Mouse (Mus musculus): ENCODE measurements around the gene Ttyh2. TPM values are rescaled to one million over a fixed set of nuclear protein-coding genes. Genes with fewer than 3 reads are reported as not detected.
A peak's percentile ranks its signal among the peaks of the same experiment; 100 is the strongest.
"Not testable (repeated sequence)": the region's sequence is repeated elsewhere in the genome, so short reads cannot be mapped to it uniquely, and the experiment has no call there.

Ttyh2 gene
- polyA plus RNA-seq, 1 experiment from 2014 or later, result 7.1 TPM

DNA sequence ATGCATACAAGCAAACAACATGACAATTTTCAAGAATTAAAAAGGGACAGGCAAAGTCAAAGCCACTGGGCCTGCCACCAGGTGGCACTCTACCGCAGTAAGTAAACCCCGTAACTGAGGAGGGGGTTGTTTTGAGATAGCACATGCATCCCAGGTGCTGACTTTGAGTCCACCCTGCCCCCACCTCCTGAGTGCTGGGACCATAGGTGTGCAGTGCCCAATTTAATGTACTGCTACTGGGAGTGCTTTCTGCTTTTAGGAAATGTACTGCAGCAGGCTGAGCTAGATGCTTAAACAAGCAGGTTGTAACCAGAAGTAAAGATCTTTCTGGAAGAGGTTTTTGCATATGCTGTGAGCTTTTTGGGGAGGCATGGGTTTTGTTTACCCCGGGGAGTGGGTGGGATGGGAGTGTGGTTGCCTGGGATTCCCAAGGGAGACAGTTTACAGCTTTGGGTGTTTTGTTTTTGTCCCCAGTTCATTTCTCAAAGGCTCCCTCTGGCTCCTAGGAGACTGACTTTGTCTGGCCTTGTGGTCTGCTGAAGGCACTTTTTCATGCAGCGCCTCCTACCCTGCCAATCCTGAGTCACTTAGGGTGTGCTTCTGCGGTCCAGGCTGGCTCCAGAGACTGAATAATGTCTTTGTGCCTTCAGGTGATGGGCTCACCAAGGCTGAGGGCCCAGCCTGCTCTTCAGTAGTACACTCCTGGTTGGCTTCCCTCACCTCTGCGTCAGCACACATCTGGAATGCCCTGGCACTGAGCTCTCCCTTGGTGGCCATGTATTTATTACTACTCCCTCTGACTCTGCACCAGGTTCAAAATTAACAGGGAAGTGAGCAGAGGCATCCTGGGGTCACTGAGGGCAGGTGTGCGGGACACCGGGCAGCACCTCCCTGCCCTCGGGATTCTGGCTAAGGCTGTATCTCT, 2.2 kb upstream of the Ttyh2 start:
- Histone ChIP-seq H3K9ac (ENCODE audit: low read depth, low read length) (no peak overlapping the region), H3K4me3 (ENCODE audit: low read depth, low read length) (no peak overlapping the region), H3K27me3 (replicated peaks; ENCODE audit: control insufficient read depth, insufficient read depth, low read length) (no peaks in the 10 kb centered on the region), H3K4me1 (replicated peaks; ENCODE audit: control insufficient read depth, insufficient read depth, low read length) (peaks cover 38% of the 10 kb centered on the region), H3K36me3 (ENCODE audit: control insufficient read depth, insufficient read depth, low read length) (peaks cover 30% of the 10 kb centered on the region), H3K9me3 (ENCODE audit: control insufficient read depth, low read length) (no peaks in the 10 kb centered on the region), H3K4me2 (no peak overlapping the region), H3K27ac (ENCODE audit: low read depth, low read length) (no peak overlapping the region)
- DNase-seq (ENCODE audit: low spot score) (no peak), ATAC-seq (replicated peaks; ENCODE audit: low FRiP score) (no peak)
- WGBS, result 68% methylated on average over 9 of the region's 9 CpGs

DNA sequence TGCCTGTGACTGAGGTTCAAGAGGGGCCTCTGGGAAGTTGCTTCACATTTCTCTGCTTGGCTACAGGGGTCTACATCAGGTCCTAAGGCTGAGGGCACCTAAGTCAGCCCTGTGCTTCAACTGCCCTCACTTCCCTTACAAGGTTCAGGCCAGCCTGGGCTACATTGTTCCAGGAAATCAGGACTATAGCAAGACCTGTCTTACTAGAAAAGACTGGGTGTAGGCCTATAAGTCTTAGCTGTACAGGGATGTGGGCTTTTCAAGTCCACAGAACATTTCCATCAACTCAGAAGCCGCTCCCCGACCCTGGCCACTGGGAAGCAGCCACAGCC, 1.5 kb upstream of the Ttyh2 start:
- Histone ChIP-seq H3K9me3 (ENCODE audit: control insufficient read depth, low read length) (no peaks in the 10 kb centered on the region), H3K4me2 (no peak overlapping the region), H3K9ac (ENCODE audit: low read depth, low read length) (no peak overlapping the region), H3K4me3 (ENCODE audit: low read depth, low read length) (no peak overlapping the region), H3K4me1 (replicated peaks; ENCODE audit: control insufficient read depth, insufficient read depth, low read length) (peaks cover 38% of the 10 kb centered on the region), H3K27ac (ENCODE audit: low read depth, low read length) (no peak overlapping the region), H3K36me3 (ENCODE audit: control insufficient read depth, insufficient read depth, low read length) (peaks cover 30% of the 10 kb centered on the region), H3K27me3 (replicated peaks; ENCODE audit: control insufficient read depth, insufficient read depth, low read length) (no peaks in the 10 kb centered on the region)
- 75% methylated on average over 2 of the region's 2 CpGs for WGBS
- ATAC-seq (replicated peaks; ENCODE audit: low FRiP score) (no peak), DNase-seq (ENCODE audit: low spot score) (no peak)

DNA sequence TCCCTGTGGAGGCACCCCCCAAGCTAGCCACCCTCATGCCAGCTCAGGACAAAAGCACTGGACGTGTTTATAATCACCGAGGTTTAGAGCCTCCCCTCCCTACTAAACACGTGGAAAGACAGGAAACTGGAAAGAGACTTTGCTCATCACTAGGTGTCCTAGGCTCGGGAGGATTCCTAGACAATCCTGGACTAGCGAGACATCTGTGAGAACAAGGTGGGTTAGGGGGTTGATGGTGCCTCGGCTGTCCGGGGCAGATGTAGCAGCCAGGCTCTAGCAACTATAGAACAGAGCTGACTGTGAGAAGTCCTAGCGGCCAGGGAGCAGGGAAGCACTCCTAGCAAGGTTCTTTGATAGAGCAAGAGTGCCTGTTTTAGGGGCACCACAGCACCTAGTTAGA, 1.1 kb upstream of the Ttyh2 start:
- Histone ChIP-seq H3K9ac (ENCODE audit: low read depth, low read length) (no peak overlapping the region), H3K4me2 (no peak overlapping the region), H3K36me3 (ENCODE audit: control insufficient read depth, insufficient read depth, low read length) (peaks cover 30% of the 10 kb centered on the region), H3K27ac (ENCODE audit: low read depth, low read length) (no peak overlapping the region), H3K27me3 (replicated peaks; ENCODE audit: control insufficient read depth, insufficient read depth, low read length) (no peaks in the 10 kb centered on the region), H3K4me1 (replicated peaks; ENCODE audit: control insufficient read depth, insufficient read depth, low read length) (peaks cover 38% of the 10 kb centered on the region), H3K4me3 (ENCODE audit: low read depth, low read length) (no peak overlapping the region), H3K9me3 (ENCODE audit: control insufficient read depth, low read length) (no peaks in the 10 kb centered on the region)
- no peak for DNase-seq (ENCODE audit: low spot score)
- WGBS, result 46% methylated on average over 8 of the region's 8 CpGs
- no peak for ATAC-seq (replicated peaks; ENCODE audit: low FRiP score)

DNA sequence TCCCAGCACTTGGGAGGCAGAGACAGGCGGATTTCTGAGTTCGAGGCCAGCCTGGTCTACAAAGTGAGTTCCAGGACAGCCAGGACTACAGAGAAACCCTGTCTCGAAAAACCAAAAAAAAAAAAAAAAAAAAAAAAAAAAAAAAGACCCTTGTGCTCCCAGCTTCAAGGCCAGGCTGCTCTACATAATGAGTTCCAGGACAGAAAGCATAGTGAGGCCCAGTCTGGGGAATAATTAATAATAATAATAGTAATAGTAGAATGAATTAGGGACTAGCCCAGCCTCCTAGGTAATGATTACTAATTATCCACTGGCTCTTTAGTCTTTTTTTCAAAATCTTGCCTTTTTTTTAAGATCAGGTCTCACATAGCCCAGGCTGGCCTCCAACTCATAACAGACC, 435 bp upstream of the Ttyh2 start:
- Histone ChIP-seq H3K4me2 (peak overlapping the region; percentile 100; the same call in 1 of the 2 replicates), H3K4me3 (ENCODE audit: low read depth, low read length) (0 out of 2 replicates have a peak overlapping the region, but pooled peaks have one; percentile 69), H3K4me1 (replicated peaks; ENCODE audit: control insufficient read depth, insufficient read depth, low read length) (peaks cover 38% of the 10 kb centered on the region), H3K36me3 (ENCODE audit: control insufficient read depth, insufficient read depth, low read length) (peaks cover 27% of the 10 kb centered on the region)
- H3K9ac ChIP-seq (ENCODE audit: low read depth, low read length); H3K27me3 ChIP-seq (replicated peaks; ENCODE audit: control insufficient read depth, insufficient read depth, low read length); DNase-seq (ENCODE audit: low spot score); H3K27ac ChIP-seq (ENCODE audit: low read depth, low read length); H3K9me3 ChIP-seq (ENCODE audit: control insufficient read depth, low read length): not testable (repeated sequence)
- 0 out of 2 replicates have a peak, but pooled peaks have one; percentile 8 for ATAC-seq (replicated peaks; ENCODE audit: low FRiP score)
- 71% methylated on average over 2 of the region's 3 CpGs for WGBS

DNA sequence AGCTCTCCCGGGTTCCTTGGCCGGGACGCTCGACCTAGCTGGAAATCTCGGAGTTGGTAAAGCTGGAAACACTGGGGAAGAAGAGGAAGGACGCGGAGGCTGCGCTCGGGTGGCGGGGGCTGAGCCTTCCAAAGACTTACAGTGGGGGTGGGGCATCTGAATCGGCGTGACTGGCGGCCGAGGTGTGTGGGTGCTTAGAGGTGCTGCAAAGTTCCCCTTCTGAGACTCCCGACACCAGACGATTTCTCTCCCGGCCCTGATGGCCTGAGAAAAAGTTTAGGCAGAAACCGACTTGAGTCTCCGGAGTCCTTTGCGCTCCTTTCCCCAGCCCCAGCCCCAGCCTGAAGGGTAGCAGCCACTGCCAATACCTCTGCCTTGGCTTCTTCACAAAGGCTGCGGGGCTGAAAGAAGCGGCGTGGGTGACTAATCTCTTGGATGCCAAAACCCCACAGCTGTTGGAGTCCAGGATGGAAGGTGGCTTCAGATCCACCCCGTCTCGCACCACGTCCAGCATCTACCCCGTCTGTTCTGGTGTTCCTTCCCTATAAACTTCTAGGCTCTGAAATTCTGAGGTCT, 683 bp downstream of the Ttyh2 start:
- Histone ChIP-seq H3K9ac (ENCODE audit: low read depth, low read length) (peak overlapping the region; percentile 67), H3K4me2 (peak overlapping the region; percentile 100), H3K4me3 (ENCODE audit: low read depth, low read length) (peak overlapping the region; percentile 69), H3K4me1 (replicated peaks; ENCODE audit: control insufficient read depth, insufficient read depth, low read length) (peaks cover 30% of the 10 kb centered on the region), H3K27ac (ENCODE audit: low read depth, low read length) (peak overlapping the region; percentile 13; the same call in 1 of the 2 replicates), H3K36me3 (ENCODE audit: control insufficient read depth, insufficient read depth, low read length) (peaks cover 24% of the 10 kb centered on the region), H3K9me3 (ENCODE audit: control insufficient read depth, low read length) (no peaks in the 10 kb centered on the region), H3K27me3 (replicated peaks; ENCODE audit: control insufficient read depth, insufficient read depth, low read length) (no peaks in the 10 kb centered on the region)
- DNase-seq (ENCODE audit: low spot score) (peak; percentile 69), ATAC-seq (replicated peaks; ENCODE audit: low FRiP score) (no peak)
- WGBS, result 1% methylated on average over 27 of the region's 27 CpGs

DNA sequence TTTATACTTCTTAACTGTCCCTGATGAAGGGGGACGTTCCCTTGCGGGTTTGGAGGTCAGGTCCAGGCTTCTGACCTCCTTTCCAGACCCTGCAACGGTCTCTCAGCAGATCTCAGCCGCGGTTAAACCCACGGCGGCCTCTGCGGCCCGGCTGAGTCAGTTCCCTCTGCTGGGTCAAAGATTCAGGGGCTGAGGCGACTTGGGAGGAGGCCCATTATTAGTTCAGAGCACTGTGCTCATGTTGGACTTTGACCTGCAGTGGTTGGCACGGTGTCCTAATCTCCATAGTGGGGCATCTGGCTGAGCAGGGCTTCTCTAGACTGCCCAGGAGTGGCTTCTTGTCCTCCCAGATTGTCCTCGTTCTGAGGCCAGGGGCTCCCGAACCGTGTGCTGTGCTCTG, 1.2 kb downstream of the Ttyh2 start:
- 8% methylated on average over 14 of the region's 14 CpGs for WGBS
- Histone ChIP-seq H3K9me3 (ENCODE audit: control insufficient read depth, low read length) (no peaks in the 10 kb centered on the region), H3K4me2 (peak overlapping the region; percentile 100), H3K9ac (ENCODE audit: low read depth, low read length) (peak overlapping the region; percentile 67), H3K27ac (ENCODE audit: low read depth, low read length) (no peak overlapping the region), H3K4me3 (ENCODE audit: low read depth, low read length) (peak overlapping the region; percentile 69), H3K36me3 (ENCODE audit: control insufficient read depth, insufficient read depth, low read length) (peaks cover 19% of the 10 kb centered on the region), H3K27me3 (replicated peaks; ENCODE audit: control insufficient read depth, insufficient read depth, low read length) (no peaks in the 10 kb centered on the region), H3K4me1 (replicated peaks; ENCODE audit: control insufficient read depth, insufficient read depth, low read length) (peaks cover 26% of the 10 kb centered on the region)
- DNase-seq (ENCODE audit: low spot score) (no peak), ATAC-seq (replicated peaks; ENCODE audit: low FRiP score) (no peak)

DNA sequence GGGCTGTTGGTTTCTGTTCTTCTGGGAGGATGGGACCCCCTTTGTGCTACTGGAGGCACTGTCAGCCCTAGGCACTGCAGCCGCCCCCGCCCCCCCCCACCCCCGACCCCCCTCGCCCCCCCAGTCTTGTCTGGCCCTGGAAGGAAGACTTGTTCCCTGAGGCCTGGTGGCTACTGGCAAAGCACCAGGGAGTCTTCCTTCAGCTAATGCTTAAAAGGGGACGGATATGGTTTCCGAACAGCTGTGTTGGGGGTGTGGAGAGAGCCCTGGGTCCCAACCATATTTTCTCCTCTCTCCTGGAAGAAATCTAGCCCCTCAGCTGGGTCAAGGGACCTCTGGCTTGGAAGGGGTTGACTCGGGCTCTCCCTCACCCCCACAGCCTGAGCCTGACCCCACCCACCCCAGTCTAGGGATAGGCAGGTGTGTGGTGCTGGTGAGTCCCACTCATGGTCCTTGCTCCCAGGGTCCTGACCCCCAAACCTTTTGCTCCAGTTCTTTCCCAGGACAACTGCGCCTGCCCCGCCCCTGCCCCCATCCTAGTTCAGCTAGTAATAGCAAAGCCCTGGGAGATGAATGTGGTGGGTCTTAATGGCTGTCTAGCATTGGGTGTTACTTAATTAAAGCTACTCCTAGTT, 1.8 kb downstream of the Ttyh2 start:
- Histone ChIP-seq H3K27ac (ENCODE audit: low read depth, low read length) (no peak overlapping the region), H3K4me3 (ENCODE audit: low read depth, low read length) (peak overlapping the region; percentile 69), H3K27me3 (replicated peaks; ENCODE audit: control insufficient read depth, insufficient read depth, low read length) (no peaks in the 10 kb centered on the region), H3K36me3 (ENCODE audit: control insufficient read depth, insufficient read depth, low read length) (peaks cover 13% of the 10 kb centered on the region), H3K9ac (ENCODE audit: low read depth, low read length) (no peak overlapping the region), H3K4me1 (replicated peaks; ENCODE audit: control insufficient read depth, insufficient read depth, low read length) (peaks cover 25% of the 10 kb centered on the region), H3K4me2 (peak overlapping the region; percentile 100), H3K9me3 (ENCODE audit: control insufficient read depth, low read length) (no peaks in the 10 kb centered on the region)
- WGBS, result 52% methylated on average over 9 of the region's 9 CpGs
- ATAC-seq (replicated peaks; ENCODE audit: low FRiP score) (no peak), DNase-seq (ENCODE audit: low spot score) (no peak)

DNA sequence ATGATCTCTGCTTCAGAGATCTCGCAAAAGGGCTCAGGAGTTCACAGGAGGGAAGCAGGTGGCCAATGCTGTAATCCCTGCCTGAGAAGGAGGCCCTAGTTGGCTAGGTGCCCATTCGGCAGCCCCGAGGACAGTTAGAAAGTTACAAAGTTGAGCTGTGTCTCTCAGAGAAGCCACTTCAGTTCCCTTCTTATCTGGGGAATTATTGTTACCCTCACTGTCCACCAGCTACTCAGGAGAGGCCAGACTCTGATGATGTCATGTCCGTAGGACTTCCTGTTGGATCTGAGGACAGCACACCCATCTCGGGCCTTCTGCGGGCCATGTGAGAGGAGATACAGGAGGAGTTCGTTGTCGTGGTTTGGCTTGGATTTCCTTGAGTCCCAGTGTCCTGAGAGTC, 4.4 kb downstream of the Ttyh2 start:
- WGBS, result 39% methylated on average over 8 of the region's 8 CpGs
- no peak overlapping the region for H3K4me3 ChIP-seq (ENCODE audit: low read depth, low read length)
- H3K27me3 ChIP-seq (replicated peaks; ENCODE audit: control insufficient read depth, insufficient read depth, low read length), result no peaks in the 10 kb centered on the region
- ATAC-seq (replicated peaks; ENCODE audit: low FRiP score), result no peak
- H3K4me2 ChIP-seq, result peak overlapping the region; percentile 10; the same call in 1 of the 2 replicates
- no peak overlapping the region for H3K9ac ChIP-seq (ENCODE audit: low read depth, low read length)
- H3K4me1 ChIP-seq (replicated peaks; ENCODE audit: control insufficient read depth, insufficient read depth, low read length), result peaks cover 22% of the 10 kb centered on the region
- peak overlapping the region; percentile 3; the same call in 1 of the 2 replicates for H3K27ac ChIP-seq (ENCODE audit: low read depth, low read length)
- H3K36me3 ChIP-seq (ENCODE audit: control insufficient read depth, insufficient read depth, low read length), result no peaks in the 10 kb centered on the region
- DNase-seq (ENCODE audit: low spot score), result no peak
- H3K9me3 ChIP-seq (ENCODE audit: control insufficient read depth, low read length), result no peaks in the 10 kb centered on the region

Data from liver, embryonic 11.5 days (tissue).